Mouse (Mus musculus): ENCODE measurements around the gene D630045J12Rik. TPM values are rescaled to one million over a fixed set of nuclear protein-coding genes. Genes with fewer than 3 reads are reported as not detected.

D630045J12Rik gene
- total RNA-seq (2023): under 1 TPM; 0.09 to 0.33 TPM

GRCm38 (mm10) chr6:38253736-38254641 is at the start of gene D630045J12Rik:
Gene D630045J12Rik, minus strand, starts transcription at chr6:38254009.

GRCm38 (mm10) chr6:38298761-38299401 is 45.1 kb upstream of the D630045J12Rik start, which contains the start of gene Zc3hav1l:
Gene Zc3hav1l, minus strand, starts transcription at chr6:38299259.

GRCm38 (mm10) chr6:38124207-38124835 is 129.5 kb downstream of the D630045J12Rik start, which contains the start of gene Atp6v0a4:
Gene Atp6v0a4, minus strand, starts transcription at chr6:38124586.

GRCm38 (mm10) chr6:38109160-38109795 is 144.5 kb downstream of the D630045J12Rik start, which contains the start of gene Tmem213:
Gene Tmem213, plus strand, starts transcription at chr6:38109255.

Other genes starting within 250 kb of the D630045J12Rik start
- gene Svopl, start 207.0 kb downstream of the D630045J12Rik start, total RNA-seq (2023): not detected
- not detected for gene Tmem213, start 144.8 kb downstream of the D630045J12Rik start, total RNA-seq (2023)
- gene Atp6v0a4, start 129.4 kb downstream of the D630045J12Rik start, total RNA-seq (2023): 1 to 10 TPM; 2.0 to 3.1 TPM
- 1 to 10 TPM; 1.4 to 1.8 TPM for gene Zc3hav1l, start 45.2 kb upstream of the D630045J12Rik start, total RNA-seq (2023)
- gene Zc3hav1, start 100.6 kb upstream of the D630045J12Rik start, total RNA-seq (2023): 10 to 100 TPM; 80.5 to 98.0 TPM
- gene Ttc26, start 127.5 kb upstream of the D630045J12Rik start, total RNA-seq (2023): under 1 TPM; 0.09 to 0.11 TPM
- 10 to 100 TPM; 26.2 to 28.5 TPM for gene Ubn2, start 179.9 kb upstream of the D630045J12Rik start, total RNA-seq (2023)

Data from neutrophil, adult 83 days (primary cell).